Mouse (Mus musculus) hindbrain, embryonic 16.5 days (tissue): ENCODE measurements around the gene Ttll11. TPM values are rescaled to one million over a fixed set of nuclear protein-coding genes. Genes with fewer than 3 reads are reported as not detected.
A peak's percentile ranks its signal among the peaks of the same experiment; 100 is the strongest.

Experiments
- ATAC-seq: fragments of 200-750 bp; cut with Nextera tagmentation; 2 replicates; pipeline ENCODE4 v1.8.0; 2017; ENCODE audit warnings: moderate TSS enrichment, moderate library complexity
- H3K27ac ChIP-seq: fragments of 300-500 bp; sonication (generic); 2 replicates; pipeline ENCODE4 v1.5.1; 2014; ENCODE audit warnings: low read depth, mild to moderate bottlenecking, control low read depth, low read length, moderate library complexity
- H3K27me3 ChIP-seq: fragments of 300-500 bp; sonication (generic); replicated peaks from 2 replicates; pipeline ENCODE4 v1.6.1; 2014; ENCODE audit warnings: low read length; ENCODE audit not compliant: control insufficient read depth, insufficient read depth
- H3K36me3 ChIP-seq: fragments of 300-500 bp; sonication (generic); 2 replicates; pipeline ENCODE4 v1.6.1; 2014; ENCODE audit warnings: mild to moderate bottlenecking, low read length, moderate library complexity, mixed read lengths; ENCODE audit not compliant: control insufficient read depth, insufficient read depth
- H3K4me1 ChIP-seq: fragments of 300-500 bp; sonication (generic); 2 replicates; pipeline ENCODE4 v1.6.1; 2014; ENCODE audit warnings: low read depth, low read length; ENCODE audit not compliant: control insufficient read depth, insufficient read depth
- H3K4me2 ChIP-seq: fragments of 300-500 bp; sonication (generic); 2 replicates; pipeline ENCODE4 v1.6.1; 2014; ENCODE audit warnings: mild to moderate bottlenecking, low read length, control low read depth, moderate library complexity
- H3K4me3 ChIP-seq: fragments of 300-500 bp; sonication (generic); 2 replicates; pipeline ENCODE4 v1.5.1; 2014; ENCODE audit warnings: mild to moderate bottlenecking, low read length, control low read depth, moderate library complexity
- H3K9ac ChIP-seq: fragments of 300-500 bp; sonication (generic); 2 replicates; pipeline ENCODE4 v1.6.1; 2014; ENCODE audit warnings: low read depth, mild to moderate bottlenecking, control low read depth, low read length, moderate library complexity
- H3K9me3 ChIP-seq: fragments of 300-500 bp; sonication (generic); 2 replicates; pipeline ENCODE4 v1.6.1; 2014; ENCODE audit warnings: mild to moderate bottlenecking, low read length, moderate library complexity; ENCODE audit not compliant: control insufficient read depth
- WGBS: fragments of 180-500 bp; shearing (Covaris S2); extraction: QIAGEN DNeasy Blood & Tissue Kit; methylation state at CpG from one replicate; pipeline ENCODE4 v1.1.7; 2014; 5-methylcytosine and 5-hydroxymethylcytosine counted together
- polyA plus RNA-seq: library from polyadenylated mRNA; unstranded; fragments of >200 nt; fragmentation: Nextera tagmentation; extraction: Ambion mirVana; gene quantifications from 2 replicates; pipeline ENCODE4 v1.2.1, GENCODE M21; 2015

The Ttll11 gene
- polyA plus RNA-seq, 1 experiment from 2014 or later, result 2.6 TPM

- no peak for ATAC-seq
- Histone ChIP-seq H3K27ac (peak overlapping the region; percentile 29; the same call in 1 of the 2 replicates), H3K4me2 (no peak overlapping the region), H3K4me1 (peaks cover 11% of the 10 kb centered on the region), H3K27me3 (no peaks in the 10 kb centered on the region), H3K9ac (no peak overlapping the region; the same call in 1 of the 2 replicates), H3K4me3 (no peak overlapping the region), H3K9me3 (no peaks in the 10 kb centered on the region), H3K36me3 (no peaks in the 10 kb centered on the region)
- 41% methylated on average over 11 of the region's 11 CpGs for WGBS
Observed at GRCm38 (mm10) chr2:35845611-35846504, 133.9 kb downstream of the Ttll11 start.

GRCm38 (mm10) chr2:35843896-35844690, 135.6 kb downstream of the Ttll11 start:
- Histone ChIP-seq H3K27me3 (no peaks in the 10 kb centered on the region), H3K36me3 (no peaks in the 10 kb centered on the region), H3K9me3 (no peaks in the 10 kb centered on the region), H3K4me2 (no peak overlapping the region), H3K27ac (no peak overlapping the region), H3K4me1 (peaks cover 11% of the 10 kb centered on the region), H3K4me3 (no peak overlapping the region), H3K9ac (no peak overlapping the region)
- 46% methylated on average over 13 of the region's 13 CpGs for WGBS
- no peak for ATAC-seq

- Histone ChIP-seq H3K4me2 (no peak overlapping the region), H3K4me1 (peaks cover 11% of the 10 kb centered on the region), H3K27ac (no peak overlapping the region), H3K9me3 (no peaks in the 10 kb centered on the region), H3K36me3 (no peaks in the 10 kb centered on the region), H3K4me3 (no peak overlapping the region), H3K9ac (no peak overlapping the region), H3K27me3 (no peaks in the 10 kb centered on the region)
- WGBS, result 66% methylated on average over 16 of the region's 16 CpGs
- peak; percentile 41; the same call in 1 of the 2 replicates for ATAC-seq
Observed at GRCm38 (mm10) chr2:35842780-35843474, 136.8 kb downstream of the Ttll11 start.

GRCm38 (mm10) chr2:35841841-35842420, 137.8 kb downstream of the Ttll11 start:
- ATAC-seq, result no peak
- Histone ChIP-seq H3K9ac (no peak overlapping the region), H3K27ac (no peak overlapping the region), H3K36me3 (no peaks in the 10 kb centered on the region), H3K27me3 (no peaks in the 10 kb centered on the region), H3K4me3 (no peak overlapping the region), H3K4me1 (peaks cover 11% of the 10 kb centered on the region), H3K4me2 (no peak overlapping the region), H3K9me3 (no peaks in the 10 kb centered on the region; the same call in 1 of the 2 replicates)
- 67% methylated on average over 4 of the region's 4 CpGs for WGBS

- no peaks in the 10 kb centered on the region for H3K36me3 ChIP-seq
Observed at GRCm38 (mm10) chr2:35840956-35841816, 138.5 kb downstream of the Ttll11 start.

GRCm38 (mm10) chr2:35838751-35839479, 140.8 kb downstream of the Ttll11 start:
- no peak overlapping the region for H3K9ac ChIP-seq
- WGBS, result 75% methylated on average over 11 of the region's 11 CpGs
- no peak overlapping the region for H3K4me3 ChIP-seq
- H3K36me3 ChIP-seq, result no peaks in the 10 kb centered on the region
- no peak overlapping the region for H3K4me2 ChIP-seq
- peaks cover 9% of the 10 kb centered on the region; the same call in 1 of the 2 replicates for H3K4me1 ChIP-seq
- H3K9me3 ChIP-seq, result no peaks in the 10 kb centered on the region; the same call in 1 of the 2 replicates
- no peaks in the 10 kb centered on the region for H3K27me3 ChIP-seq
- peak; percentile 64 for ATAC-seq
- H3K27ac ChIP-seq, result no peak overlapping the region

More at GRCm38 (mm10) chr2:35840956-35841816, 138.5 kb downstream of the Ttll11 start:
- H3K4me3 ChIP-seq, result no peak overlapping the region
- no peak for ATAC-seq
- H3K9ac ChIP-seq, result no peak overlapping the region
- H3K4me2 ChIP-seq, result no peak overlapping the region
- H3K9me3 ChIP-seq, result no peaks in the 10 kb centered on the region; the same call in 1 of the 2 replicates
- H3K27ac ChIP-seq, result no peak overlapping the region
- 31% methylated on average over 14 of the region's 14 CpGs for WGBS
- no peaks in the 10 kb centered on the region for H3K27me3 ChIP-seq
- peaks cover 11% of the 10 kb centered on the region for H3K4me1 ChIP-seq

- no peaks in the 10 kb centered on the region for H3K27me3 ChIP-seq
- H3K4me2 ChIP-seq, result no peak overlapping the region
- H3K27ac ChIP-seq, result no peak overlapping the region
- no peak overlapping the region for H3K9ac ChIP-seq
- H3K36me3 ChIP-seq, result no peaks in the 10 kb centered on the region
- H3K9me3 ChIP-seq, result no peaks in the 10 kb centered on the region; the same call in 1 of the 2 replicates
- ATAC-seq, result no peak
- WGBS, result 91% methylated on average over 10 of the region's 10 CpGs
- no peaks in the 10 kb centered on the region; the same call in 1 of the 2 replicates for H3K4me1 ChIP-seq
- no peak overlapping the region for H3K4me3 ChIP-seq
Observed at GRCm38 (mm10) chr2:35834198-35834913, 145.4 kb downstream of the Ttll11 start.
